Mouse (Mus musculus) heart, adult 8-10 months (tissue): ENCODE measurements around the gene Unk. TPM values are rescaled to one million over a fixed set of nuclear protein-coding genes. Genes with fewer than 3 reads are reported as not detected.

Experiments
- DNase-seq: peaks from one replicate; pipeline ENCODE4 v3.0.0; 2022; ENCODE audit warnings: low spot score
- total RNA-seq, 4 experiments: library from RNA; stranded (reverse); gene quantifications; 2 replicates each; pipeline ENCODE4 v1.2.4; 2022

Unk gene
- total RNA-seq, 4 experiments from 2014 or later, result 7.2 to 9.4 (median 7.8) TPM

DNA sequence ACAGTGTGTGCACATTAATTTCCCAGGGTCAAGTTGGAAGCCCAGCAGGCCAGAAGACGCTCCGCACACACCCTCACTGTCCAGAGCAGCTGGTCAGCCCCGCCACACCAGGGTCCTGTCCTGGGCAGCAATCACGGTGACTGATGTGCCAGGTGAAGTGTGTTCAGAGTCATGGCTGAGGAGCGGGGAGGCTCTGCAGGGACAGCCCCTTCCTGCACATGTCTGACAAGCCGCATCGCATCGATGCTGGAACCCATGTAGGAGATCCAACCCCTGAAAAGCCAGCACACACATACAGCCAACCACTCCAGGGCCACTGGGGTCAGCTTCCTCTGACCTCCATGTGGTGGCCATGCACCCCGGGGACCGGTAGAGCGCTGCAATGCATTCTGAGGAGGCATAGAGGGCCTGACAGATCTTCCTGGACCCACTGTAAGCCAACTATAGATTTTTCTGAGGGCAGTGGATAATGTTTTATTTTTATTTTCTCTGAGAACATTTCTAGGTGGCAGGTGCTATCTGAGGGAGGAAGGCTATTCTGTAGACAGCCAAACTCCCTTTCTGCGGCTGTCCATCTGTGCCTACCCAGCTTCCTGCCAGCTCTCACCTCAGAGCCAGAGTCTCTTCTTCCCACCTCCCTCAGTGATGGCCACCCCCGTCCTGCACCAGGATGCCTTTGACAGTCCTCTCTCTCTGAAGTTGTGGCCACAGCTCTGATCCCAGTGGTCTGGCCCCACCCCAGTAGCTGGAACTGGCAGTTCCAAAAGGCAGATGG lies 31.7 kb downstream of the Unk start:
- no peak for DNase-seq

DNA sequence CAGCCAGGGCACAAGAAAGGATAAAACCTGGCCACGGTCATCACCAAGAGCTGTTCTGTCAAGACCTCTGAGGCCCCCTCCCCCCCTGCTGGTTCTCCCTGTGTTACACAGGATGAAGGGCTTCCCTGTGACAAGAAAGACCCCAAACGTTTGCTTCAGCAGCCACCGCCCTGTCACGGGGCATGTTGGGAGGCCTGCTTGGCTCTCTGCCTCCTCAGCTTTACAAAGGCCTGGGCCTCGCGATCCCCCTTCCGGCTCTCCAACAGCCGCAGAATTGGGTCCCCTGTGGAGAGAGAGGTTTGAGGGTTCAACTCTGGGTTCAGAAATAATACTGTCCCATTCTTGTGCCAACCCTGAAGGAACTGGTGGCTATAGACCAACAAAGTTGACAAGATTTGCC lies 32.4 kb downstream of the Unk start:
- DNase-seq, result no peak

DNA sequence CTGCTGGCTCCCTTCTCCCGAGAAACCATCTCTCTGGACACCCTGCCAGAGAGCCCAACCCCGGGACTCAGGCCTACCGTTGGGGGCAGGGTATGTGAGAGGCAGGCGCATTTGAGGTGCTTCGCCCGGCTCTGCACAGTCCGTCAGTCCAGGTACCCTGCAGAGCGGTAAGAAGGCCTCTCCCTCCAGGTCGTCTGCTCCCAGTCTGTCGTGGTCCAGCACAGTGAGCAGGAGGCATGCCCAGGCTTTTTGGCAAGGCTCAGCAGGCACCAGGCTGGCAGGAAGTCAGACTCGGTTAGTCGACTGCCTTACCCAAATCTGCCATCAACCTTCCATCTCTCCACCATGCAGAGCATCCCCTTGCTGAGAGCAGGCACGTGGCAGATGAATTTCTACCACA lies 33.4 kb downstream of the Unk start:
- no peak for DNase-seq

DNA sequence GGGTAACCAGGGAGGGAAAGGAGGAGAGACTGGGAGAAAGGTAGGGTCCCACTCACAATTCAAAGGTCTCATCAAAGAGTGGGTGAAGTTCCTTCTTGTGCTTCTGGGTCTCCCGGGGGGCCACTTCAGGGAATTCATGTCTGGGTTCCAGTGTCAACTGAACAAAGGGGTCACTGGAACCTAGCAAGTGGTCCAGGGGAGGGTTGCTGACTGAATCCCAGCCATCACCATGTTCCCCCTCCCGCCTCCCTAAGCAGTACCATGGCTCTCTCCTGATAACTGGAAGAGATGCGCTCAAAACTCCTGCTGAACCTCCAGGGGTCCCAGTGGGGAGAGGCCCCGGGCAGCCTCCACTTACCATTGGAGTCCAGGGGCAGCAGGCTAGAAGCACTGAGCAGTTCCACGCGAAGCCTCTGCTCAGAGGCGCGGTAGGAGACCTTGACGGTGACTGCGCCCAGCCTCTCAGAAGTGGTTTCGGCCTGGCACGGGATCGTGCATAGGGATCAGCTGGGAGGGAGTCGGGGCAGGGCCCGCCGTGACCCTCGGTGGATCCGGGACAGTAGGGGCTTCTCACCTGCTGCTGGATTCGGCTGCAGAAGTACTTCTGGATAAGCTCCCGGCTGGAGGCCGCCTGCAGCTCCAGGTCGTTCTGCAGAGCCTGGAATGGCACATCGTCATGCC lies 34.2 kb downstream of the Unk start:
- DNase-seq, result no peak

DNA sequence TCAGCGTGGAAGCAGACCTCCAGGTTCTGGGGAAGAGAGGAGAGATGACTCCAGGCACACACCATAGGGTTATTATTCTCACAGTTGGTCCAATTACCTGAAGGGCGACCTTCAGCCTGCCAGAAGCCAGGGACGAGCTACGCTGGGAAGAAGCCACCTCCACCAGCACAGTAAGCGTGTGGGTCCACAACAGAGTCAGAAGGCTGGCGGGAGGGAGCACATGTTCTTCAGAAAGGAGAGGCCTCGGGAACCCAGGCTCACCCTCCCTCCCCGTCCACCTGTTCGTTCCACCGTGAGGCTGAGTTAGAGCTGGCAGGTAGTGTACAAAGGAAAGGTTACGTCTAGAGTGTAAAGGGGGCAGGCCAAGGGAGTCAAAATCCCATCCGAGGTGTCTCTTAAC lies 35.2 kb downstream of the Unk start:
- no peak for DNase-seq

DNA sequence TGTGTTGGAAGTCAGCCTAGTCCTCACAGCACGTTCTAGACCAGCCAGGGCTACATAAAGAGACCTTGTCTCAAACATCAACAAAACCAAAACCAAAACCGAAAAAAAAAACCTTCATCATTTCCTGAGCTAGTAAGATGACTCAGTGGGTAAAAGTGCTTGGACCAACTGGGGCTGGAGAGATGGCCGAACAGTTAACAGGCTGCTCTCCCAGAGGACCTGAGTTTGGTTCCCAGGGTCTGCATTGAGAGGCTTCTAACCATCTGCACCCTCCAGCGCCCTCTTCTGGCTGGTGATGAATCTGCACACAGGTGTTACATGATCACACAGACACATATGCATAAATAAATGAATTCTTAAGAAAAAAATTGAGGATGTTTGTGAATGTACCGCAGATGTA lies 41.4 kb downstream of the Unk start:
- DNase-seq, result no peak

DNA sequence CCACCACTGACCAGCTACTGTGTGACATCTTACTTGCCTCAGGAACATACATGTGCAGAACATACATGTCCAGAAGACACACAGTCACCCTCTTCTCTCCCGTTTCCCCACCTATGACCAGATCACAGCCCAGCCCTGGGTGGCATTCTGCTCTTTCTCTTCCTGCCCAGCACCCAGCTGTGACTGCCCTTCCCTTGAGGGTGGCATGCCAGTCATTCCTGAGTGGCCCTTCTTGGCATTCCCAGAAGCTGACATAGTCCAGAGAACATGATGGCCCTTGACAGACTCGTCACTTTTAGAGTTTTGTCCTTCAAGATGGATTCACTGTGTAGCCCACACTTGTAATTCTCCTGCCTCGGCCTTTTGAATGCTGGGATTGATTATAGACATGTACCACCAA lies 42.5 kb downstream of the Unk start:
- no peak for DNase-seq

DNA sequence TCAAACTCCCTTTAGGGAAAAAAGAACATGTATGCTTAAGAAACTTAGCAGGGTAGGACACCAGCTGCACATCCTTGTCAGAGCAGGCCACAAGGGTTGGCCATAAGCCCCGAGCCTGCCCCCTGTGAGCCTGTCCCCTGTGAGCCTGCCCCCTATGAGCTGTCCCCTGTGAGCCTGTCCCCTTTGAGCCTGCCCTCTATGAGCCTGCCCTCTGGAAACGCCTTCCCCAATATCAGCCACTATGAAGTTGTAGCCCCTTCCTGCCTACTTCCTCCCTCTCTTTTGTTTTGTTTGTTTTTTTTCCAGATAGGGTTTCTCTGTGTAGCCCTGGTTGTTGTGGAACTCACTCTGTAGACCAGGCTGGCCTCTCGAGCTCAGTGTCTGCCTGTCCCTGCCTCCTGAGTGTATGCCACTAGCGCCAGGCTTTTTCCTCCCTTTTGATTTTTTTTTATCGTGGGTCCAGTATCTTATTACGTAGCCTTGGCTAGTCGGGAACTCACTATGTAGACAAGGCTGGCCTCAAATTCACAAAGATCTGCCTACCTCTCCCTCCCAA lies 44.4 kb downstream of the Unk start:
- DNase-seq, result no peak

DNA sequence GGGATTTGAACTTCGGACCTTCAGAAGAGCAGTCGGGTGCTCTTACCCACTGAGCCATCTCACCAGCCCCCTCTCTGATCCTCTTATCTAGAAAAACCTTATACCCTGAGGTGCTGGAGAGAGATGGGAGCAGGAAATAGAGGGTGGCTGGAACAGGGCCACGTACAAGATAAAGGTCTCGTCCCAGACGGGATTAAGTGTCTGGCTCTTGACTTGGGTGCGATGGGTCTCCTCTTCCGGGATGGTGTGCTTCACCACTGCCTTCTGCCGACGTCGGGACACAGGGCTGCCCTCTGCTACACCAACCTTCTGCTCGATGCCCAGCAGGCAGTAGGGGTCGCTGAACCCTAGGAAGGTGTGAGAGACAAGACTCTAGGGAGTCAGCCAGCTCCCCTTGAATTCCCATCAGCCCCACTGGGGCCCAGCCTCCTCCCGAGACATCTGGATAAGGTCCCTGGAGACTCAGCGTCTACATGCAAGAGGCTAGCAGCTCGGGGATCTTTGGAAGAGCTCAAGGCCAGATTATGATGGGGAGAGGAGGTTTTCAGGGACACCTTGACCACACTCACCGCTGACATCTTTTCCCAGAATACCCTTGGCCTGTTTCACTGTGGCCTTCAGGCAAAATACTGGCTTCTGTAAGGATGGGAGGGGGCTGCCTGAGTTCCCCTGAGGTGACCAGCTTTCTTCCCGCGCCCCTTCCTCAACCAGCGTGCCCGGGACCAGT lies 45.6 kb downstream of the Unk start:
- no peak for DNase-seq

DNA sequence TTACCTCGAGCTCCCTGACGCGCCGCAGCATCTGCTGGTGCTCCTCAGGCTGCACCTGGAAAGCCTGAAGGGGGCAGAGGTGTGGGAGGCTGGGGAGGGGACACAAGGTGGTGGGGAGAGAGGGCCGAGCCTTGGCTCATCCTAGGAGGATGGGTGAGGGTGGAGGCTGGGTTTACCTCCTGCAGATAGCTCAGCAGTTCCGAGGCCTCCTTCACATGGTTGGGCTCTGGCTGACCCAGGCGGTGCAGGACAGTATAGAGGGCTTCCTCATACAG lies 46.1 kb downstream of the Unk start:
- no peak for DNase-seq

DNA sequence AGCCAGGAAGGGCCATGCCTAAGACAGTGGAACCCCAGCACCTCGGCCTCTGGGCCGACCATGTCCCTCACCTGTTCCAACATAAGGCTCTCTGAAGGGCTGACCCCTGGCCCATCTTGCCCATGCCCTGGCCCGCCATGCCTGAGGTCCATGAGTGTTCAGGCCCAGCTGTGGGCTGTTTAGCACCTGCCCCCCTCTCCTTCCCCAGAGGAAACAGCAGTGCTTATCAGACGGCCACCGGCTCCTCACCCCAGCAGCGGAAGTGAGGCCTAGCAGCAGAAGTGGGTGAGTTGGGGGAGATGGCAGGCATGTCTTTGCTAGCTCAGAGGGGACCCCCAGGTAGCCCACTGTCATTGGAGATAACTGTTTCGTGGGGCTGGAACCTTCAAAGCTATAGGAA lies 46.7 kb downstream of the Unk start:
- DNase-seq, result no peak

DNA sequence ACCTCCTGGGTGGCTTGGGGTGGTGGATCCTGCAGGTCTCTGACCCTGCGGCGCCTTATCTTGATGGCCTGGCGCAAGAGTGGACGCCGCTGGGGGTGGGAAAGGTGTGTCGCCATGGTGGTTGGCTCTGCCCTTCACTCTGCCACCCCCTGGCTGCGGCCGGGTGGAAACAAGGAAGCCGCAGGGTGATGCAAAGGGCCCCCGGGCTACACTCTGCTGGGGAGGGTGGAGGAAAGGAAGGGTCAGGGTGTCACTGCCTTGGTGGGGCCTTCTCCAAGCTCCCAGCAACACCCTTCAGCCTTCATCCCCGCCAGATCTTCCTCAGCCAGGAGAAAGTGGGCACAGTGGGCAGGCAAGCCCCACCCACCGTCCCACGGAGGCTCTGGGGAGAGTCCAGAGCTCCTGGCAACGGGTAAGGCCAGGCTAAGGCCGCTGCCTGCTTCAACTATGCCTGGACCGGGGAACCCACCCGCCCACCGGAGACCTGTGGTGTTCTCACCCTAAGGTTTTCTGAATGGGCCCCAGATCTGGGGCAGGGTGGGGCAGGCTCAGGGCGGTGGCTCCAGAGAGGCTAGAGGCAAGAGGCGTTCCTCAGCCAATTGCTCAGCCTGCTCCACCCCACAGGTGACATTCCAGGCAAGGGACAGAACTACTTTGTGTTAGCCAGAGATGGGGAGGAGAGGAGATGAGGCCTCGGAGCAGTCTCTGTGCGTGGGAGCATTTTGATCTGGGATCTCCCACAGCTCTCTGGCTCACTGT lies 47.5 kb downstream of the Unk start, which contains the start of gene Unc13d:
TSS of gene Unc13d (minus strand) at position 516 of the 759 bp plus-strand sequence.
- no peak for DNase-seq

DNA sequence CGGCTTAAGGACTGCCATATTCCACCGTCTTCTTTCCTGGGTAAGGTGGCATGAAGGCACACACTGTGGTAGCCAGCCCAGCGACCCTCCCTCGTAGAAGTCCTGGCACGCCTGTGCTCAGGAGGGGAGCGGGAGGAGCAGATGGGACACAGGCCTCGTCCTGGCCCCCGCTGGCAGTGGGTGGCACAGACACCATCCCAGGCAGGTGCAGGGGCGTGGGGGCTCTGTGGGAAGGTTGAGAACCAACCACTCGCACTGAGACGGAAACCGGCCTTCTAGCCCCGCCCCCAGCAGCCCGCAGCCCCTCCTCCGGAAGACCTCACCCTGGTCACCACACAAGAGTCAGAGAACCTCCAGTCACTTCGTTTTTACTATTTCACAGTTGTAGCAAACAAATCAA lies 48.1 kb downstream of the Unk start:
- DNase-seq, result no peak

DNA sequence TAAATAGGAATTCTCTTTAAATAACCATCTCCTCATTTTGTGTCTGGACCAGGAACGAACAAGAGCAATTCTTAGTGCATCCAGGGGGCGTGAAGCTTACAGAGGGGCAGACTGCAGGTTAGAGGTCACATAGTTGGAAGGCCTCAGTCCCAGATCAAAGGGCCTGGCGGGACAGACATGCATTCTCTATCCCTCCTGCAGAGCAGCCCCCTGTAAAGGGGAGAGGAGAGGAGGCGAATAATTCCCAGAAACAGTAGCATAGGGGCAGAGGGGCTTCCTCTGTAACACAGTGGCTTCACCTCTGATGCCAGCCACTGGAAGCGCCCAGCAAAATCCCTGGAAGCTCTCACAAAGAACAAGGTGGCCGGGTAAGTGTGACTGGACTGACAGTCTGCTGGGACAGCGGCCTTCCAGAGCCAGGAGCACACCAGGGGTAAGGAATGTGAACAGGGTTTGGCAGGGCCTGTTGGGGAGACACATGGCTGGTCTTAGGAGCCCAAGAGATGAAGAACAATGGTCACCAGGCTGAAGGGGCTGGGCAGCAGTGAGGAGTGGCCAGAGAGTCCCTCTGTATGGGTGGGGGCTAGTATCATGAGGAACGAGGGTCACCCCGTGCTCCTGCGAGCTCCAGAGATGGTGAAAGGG lies 48.7 kb downstream of the Unk start:
- no peak for DNase-seq

DNA sequence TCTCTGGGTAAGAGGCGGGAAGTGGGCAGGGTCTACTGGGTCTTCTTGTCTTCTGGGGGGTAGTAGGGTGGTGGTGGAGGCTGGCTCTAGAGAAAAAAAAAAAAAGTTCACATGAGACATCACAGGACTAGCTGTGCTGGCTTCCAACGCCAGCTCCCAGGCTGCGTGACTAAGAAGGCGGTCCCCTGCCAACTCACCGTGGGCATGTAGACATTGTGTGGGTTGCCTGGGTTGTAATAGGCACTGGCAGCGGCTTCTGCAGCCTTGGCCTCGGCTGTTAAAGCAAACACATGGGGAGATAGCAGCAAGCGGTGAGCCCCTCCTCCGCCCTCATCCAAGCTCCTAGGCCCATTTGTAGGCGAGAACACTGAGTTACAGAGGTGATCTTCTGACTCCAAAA lies 49.4 kb downstream of the Unk start:
- DNase-seq, result no peak

DNA sequence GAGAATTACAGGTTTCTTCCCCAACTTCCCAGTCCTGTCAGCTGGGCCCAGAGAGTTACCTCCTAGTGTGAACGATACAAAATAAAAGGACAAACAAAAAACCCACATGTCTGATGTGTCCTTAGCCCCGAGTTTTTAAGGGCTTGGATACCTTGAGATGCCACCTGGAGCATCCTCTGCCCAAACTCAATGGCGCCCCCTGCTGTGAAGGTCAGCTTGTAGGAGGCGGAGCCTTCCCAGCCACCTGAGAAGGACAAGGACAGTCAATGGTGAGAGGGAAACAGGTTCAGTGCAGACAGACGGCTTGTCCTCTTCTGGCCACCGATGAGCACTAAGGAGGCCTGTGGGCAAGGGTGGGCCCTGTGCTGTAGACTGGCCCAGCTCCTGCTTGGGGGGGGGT lies 51.0 kb downstream of the Unk start:
- no peak for DNase-seq

DNA sequence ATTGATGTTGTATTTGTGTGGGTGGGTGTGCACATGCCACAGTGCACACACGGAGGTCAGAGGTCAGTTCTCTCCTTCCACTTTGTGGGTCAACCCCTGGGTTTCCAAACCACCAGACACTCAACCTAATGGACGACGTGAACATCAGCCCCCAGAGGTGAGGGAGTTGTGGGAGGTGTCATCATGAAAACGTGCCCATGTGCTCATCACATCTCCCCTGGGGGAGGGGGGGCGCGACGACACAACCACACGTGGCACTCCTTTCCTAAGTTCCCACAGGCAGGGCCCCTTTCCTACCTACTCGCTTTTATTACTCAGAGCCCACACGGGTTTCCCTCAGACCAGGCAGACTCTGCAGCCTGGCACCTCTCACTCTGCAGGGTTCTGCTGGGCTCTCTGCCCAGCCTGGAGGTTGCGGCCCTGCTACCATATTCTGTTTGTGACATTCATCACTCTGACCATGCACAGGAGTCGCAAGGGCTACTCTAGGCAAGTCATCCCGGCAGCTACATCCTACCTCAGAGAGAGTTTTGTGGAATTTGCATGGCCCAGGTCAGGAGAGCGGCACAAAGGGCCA lies 53.1 kb downstream of the Unk start:
- DNase-seq, result no peak

DNA sequence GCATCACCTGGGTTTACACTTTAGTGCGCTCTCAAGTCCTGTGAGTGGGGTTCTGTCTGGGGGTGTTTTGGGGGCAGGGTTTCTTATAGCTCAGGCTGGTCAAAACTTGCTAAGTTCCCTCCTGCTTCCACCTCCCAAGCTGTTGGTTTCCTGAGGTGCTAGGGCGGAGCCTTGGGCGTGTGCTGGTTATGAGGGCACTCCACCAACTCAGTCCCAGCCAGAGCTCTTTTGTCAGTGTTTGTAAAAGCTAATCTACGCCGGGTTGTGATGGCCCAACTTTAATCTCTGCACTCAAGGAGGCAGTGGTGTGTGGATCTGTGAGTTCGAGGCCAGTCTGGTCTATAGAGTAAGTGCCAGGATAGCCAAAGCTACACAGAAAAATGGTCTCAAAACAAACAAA lies 54.0 kb downstream of the Unk start:
- no peak for DNase-seq

DNA sequence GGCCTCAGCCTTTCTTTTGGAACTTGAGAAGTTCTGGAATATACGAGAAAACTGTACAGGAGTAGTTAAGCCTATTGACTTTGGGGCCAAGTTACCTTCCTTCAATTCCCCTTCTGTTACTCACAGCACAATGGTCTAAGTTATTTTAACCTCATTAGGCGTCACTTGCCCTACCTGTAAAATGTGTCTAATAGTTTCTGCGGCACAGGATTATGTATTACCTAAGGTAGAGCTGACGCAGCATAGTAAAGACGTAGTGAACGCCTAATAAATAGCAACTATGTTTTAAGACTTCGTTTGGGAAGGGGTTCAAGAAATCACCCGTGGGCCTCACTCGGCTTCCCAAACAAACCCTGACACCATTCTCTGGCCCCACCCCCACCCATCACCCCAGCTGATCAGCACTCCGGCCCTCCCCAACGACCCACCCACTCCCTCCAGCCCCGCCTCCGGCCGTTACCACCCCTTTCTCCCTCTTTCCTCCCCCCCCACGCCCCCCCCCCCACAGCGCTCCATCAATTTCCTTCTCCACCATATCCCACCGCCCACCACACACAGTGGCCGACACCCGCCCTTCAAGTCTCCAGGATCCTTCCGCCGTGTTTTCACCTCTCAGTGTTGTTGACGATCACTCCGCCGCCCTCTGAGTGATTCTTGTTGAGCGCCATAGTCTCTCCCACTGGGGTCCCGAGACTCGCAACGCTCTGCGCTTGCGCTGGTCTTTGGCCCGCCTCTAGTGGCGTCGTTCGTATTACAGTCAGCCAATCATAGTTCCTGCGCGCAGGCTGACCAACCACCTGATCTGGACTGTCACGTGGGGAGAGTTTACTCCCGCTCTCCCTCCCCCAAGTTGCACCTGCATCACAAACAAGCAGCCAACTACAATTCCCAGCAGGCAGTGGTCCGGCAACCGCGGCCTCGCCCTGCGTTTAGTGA lies 56.4 kb downstream of the Unk start, which contains the start of gene Wbp2:
TSS of gene Wbp2 (minus strand) at position 738 of the 936 bp plus-strand sequence.
- DNase-seq, result peak; percentile 98
